Mouse (Mus musculus): Measurements from ENCODE around the gene Rhox12. TPM values are rescaled to one million over a fixed set of nuclear protein-coding genes. Genes with fewer than 3 reads are reported as not detected.

Gene Rhox12
- not detected in 2 replicates for polyA plus RNA-seq (2015; fragmentation: Nextera tagmentation; extraction: Ambion mirVana)

- 69% methylated on average over 4 of the region's 4 CpGs for WGBS
- Histone ChIP-seq H3K4me3 (no peak within 1 kb of the TSS), H3K9ac (no peak within 1 kb of the TSS), H3K36me3 (replicated peaks) (no peaks in the 10 kb centered on the region), H3K4me1 (no peaks in the 10 kb centered on the region), H3K4me2 (no peak within 1 kb of the TSS), H3K27me3 (replicated peaks) (no peaks in the 10 kb centered on the region), H3K9me3 (no peaks in the 10 kb centered on the region), H3K27ac (no peak within 1 kb of the TSS)
- no peak for ATAC-seq (replicated peaks)
These were observed at the start of gene Rhox12 for GRCm38 (mm10) chrX:38110807-38111206. Rhox12 (minus strand) TSS chrX:38110907.

- Histone ChIP-seq H3K36me3 (replicated peaks) (no peaks in the 10 kb centered on the region), H3K9me3 (no peaks in the 10 kb centered on the region), H3K4me1 (no peaks in the 10 kb centered on the region), H3K4me3 (no peak overlapping the region), H3K9ac (no peak overlapping the region), H3K27ac (no peak overlapping the region), H3K4me2 (no peak overlapping the region), H3K27me3 (replicated peaks) (no peaks in the 10 kb centered on the region)
- 72% methylated on average over 1 of the region's 1 CpGs for WGBS
- no peak for ATAC-seq (replicated peaks)
These were observed 48.4 kb upstream of the Rhox12 start for GRCm38 (mm10) chrX:38159097-38159496.

DNA sequence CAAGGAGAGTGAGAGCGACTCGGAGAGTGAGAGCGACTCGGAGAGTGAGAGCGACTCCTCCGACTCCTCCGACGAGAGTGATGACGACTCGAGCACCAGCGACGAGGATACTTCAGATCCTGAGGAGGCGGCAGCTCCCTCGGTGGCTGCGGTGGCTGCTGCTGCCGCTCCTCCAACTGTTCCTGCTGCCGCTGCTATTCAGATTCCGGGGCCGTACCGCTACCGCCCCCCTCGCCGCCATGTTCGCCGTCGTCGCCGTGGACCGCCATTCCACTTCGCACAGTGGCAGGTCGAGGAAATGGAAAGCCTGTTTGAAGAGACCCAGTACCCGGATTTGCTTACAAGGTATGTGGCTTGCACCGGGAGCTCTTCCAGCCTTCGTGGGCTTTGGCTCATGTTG, 10.8 kb upstream of the Rhox12 start:
- Histone ChIP-seq H3K27ac (no peak overlapping the region), H3K27me3 (replicated peaks) (no peaks in the 10 kb centered on the region), H3K9ac (no peak overlapping the region), H3K36me3 (replicated peaks) (no peaks in the 10 kb centered on the region), H3K4me2 (no peak overlapping the region), H3K9me3 (no peaks in the 10 kb centered on the region), H3K4me1 (no peaks in the 10 kb centered on the region), H3K4me3 (no peak overlapping the region)
- no peak for ATAC-seq (replicated peaks)
- 91% methylated on average over 34 of the region's 34 CpGs for WGBS

DNA sequence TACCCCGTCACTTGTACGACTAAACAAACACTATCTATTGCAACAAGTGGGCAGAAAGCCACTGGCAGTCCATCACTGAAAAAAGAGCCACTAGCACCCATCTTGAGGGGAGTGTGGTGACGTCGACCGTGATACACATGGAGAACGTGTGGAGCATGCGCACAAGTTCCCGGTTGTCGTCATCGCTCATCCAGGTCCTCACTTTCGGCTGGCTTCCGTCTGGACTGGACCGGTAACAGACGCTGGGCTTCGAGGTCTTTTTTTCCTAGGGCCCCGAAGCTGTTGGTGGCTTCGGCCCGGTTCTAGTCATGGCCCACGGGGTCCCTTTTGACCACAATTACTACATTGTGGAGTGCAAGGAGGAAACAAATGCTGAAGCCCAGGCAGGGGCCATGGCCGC, 10.3 kb upstream of the Rhox12 start, which contains the start of gene Rhox13:
Gene Rhox13 (plus strand): TSS at position 238 of the 400 bp plus-strand sequence.
- H3K4me1 ChIP-seq = no peaks in the 10 kb centered on the region
- no peaks in the 10 kb centered on the region for H3K27me3 ChIP-seq (replicated peaks)
- no peaks in the 10 kb centered on the region for H3K9me3 ChIP-seq
- WGBS = 97% methylated on average over 20 of the region's 20 CpGs
- no peak within 1 kb of the TSS for H3K4me3 ChIP-seq
- H3K9ac ChIP-seq = no peak within 1 kb of the TSS
- no peaks in the 10 kb centered on the region for H3K36me3 ChIP-seq (replicated peaks)
- no peak within 1 kb of the TSS for H3K27ac ChIP-seq
- no peak within 1 kb of the TSS for H3K4me2 ChIP-seq
- no peak for ATAC-seq (replicated peaks)

GRCm38 (mm10) chrX:38085041-38085440, 25.7 kb downstream of the Rhox12 start, which contains the start of gene Rhox11:
Rhox11 (minus strand) TSS chrX:38085141.
- H3K4me1 ChIP-seq = no peaks in the 10 kb centered on the region
- no peak within 1 kb of the TSS for H3K27ac ChIP-seq
- H3K4me3 ChIP-seq = no peak within 1 kb of the TSS
- H3K4me2 ChIP-seq = no peak within 1 kb of the TSS
- ATAC-seq (replicated peaks) = no peak
- no peaks in the 10 kb centered on the region for H3K27me3 ChIP-seq (replicated peaks)
- no peaks in the 10 kb centered on the region for H3K9me3 ChIP-seq
- WGBS = 86% methylated on average over 9 of the region's 9 CpGs
- no peaks in the 10 kb centered on the region for H3K36me3 ChIP-seq (replicated peaks)
- no peak within 1 kb of the TSS for H3K9ac ChIP-seq

- Histone ChIP-seq H3K27ac (no peak overlapping the region), H3K9ac (no peak overlapping the region), H3K36me3 (replicated peaks) (no peaks in the 10 kb centered on the region), H3K4me2 (no peak overlapping the region), H3K27me3 (replicated peaks) (no peaks in the 10 kb centered on the region), H3K9me3 (no peaks in the 10 kb centered on the region), H3K4me1 (no peaks in the 10 kb centered on the region), H3K4me3 (no peak overlapping the region)
- WGBS = 22% methylated on average over 12 of the region's 12 CpGs
- no peak for ATAC-seq (replicated peaks)
These were observed 26.5 kb downstream of the Rhox12 start for GRCm38 (mm10) chrX:38084226-38084625.

- Histone ChIP-seq H3K27me3 (replicated peaks) (no peaks in the 10 kb centered on the region), H3K4me1 (no peaks in the 10 kb centered on the region), H3K4me2 (no peak within 1 kb of the TSS), H3K36me3 (replicated peaks) (no peaks in the 10 kb centered on the region), H3K4me3 (no peak within 1 kb of the TSS), H3K9ac (no peak within 1 kb of the TSS), H3K9me3 (no peaks in the 10 kb centered on the region), H3K27ac (no peak within 1 kb of the TSS)
- 85% methylated on average over 11 of the region's 11 CpGs for WGBS
- no peak for ATAC-seq (replicated peaks)
These were observed 44.5 kb downstream of the Rhox12 start, which contains the start of gene Rhox10 for GRCm38 (mm10) chrX:38066175-38066574. Rhox10 (plus strand) TSS chrX:38066475.

- Histone ChIP-seq H3K9ac (no peak overlapping the region), H3K9me3 (no peaks in the 10 kb centered on the region), H3K4me2 (no peak overlapping the region), H3K4me3 (no peak overlapping the region), H3K4me1 (no peaks in the 10 kb centered on the region), H3K27me3 (replicated peaks) (no peaks in the 10 kb centered on the region), H3K27ac (no peak overlapping the region), H3K36me3 (replicated peaks) (no peaks in the 10 kb centered on the region)
- WGBS = 0% methylated on average over 1 of the region's 1 CpGs
- no peak for ATAC-seq (replicated peaks)
These were observed 49.2 kb downstream of the Rhox12 start for GRCm38 (mm10) chrX:38061544-38061943.

Other genes with a start within 250 kb of the Rhox12 start
- gene Rhox8, start 232.0 kb downstream of the Rhox12 start, polyA plus RNA-seq (2015; fragmentation: Nextera tagmentation; extraction: Ambion mirVana) = not detected in 2 replicates
- gene Rhox7b, start 213.7 kb downstream of the Rhox12 start, polyA plus RNA-seq (2015; fragmentation: Nextera tagmentation; extraction: Ambion mirVana) = not detected in 2 replicates
- gene Rhox9, start 209.1 kb downstream of the Rhox12 start, polyA plus RNA-seq (2015; fragmentation: Nextera tagmentation; extraction: Ambion mirVana) = not detected in 2 replicates
- not detected in 2 replicates for gene Btg1-ps1, start 92.1 kb downstream of the Rhox12 start, polyA plus RNA-seq (2015; fragmentation: Nextera tagmentation; extraction: Ambion mirVana)
- gene Btg1-ps2, start 67.8 kb downstream of the Rhox12 start, polyA plus RNA-seq (2015; fragmentation: Nextera tagmentation; extraction: Ambion mirVana) = not detected in 2 replicates
- not detected in 2 replicates for gene Rhox10, start 44.4 kb downstream of the Rhox12 start, polyA plus RNA-seq (2015; fragmentation: Nextera tagmentation; extraction: Ambion mirVana)
- gene Rhox11, start 25.8 kb downstream of the Rhox12 start, polyA plus RNA-seq (2015; fragmentation: Nextera tagmentation; extraction: Ambion mirVana) = not detected in 2 replicates
- not detected in 2 replicates for gene Rhox13, start 10.3 kb upstream of the Rhox12 start, polyA plus RNA-seq (2015; fragmentation: Nextera tagmentation; extraction: Ambion mirVana)
- gene Zbtb33, start 78.9 kb upstream of the Rhox12 start, polyA plus RNA-seq (2015; fragmentation: Nextera tagmentation; extraction: Ambion mirVana) = 5.0 and 5.5 TPM in 2 replicates
- 21.6 and 25.9 TPM in 2 replicates for gene Tmem255a, start 141.5 kb upstream of the Rhox12 start, polyA plus RNA-seq (2015; fragmentation: Nextera tagmentation; extraction: Ambion mirVana)
- gene Atp1b4, start 205.3 kb upstream of the Rhox12 start, polyA plus RNA-seq (2015; fragmentation: Nextera tagmentation; extraction: Ambion mirVana) = not detected in 2 replicates

Data from midbrain, embryonic 15.5 days (tissue).